Mouse (Mus musculus): ENCODE results near the gene Pten. TPM values are rescaled to one million over a fixed set of nuclear protein-coding genes. Genes with fewer than 3 reads are reported as not detected.

Gene Pten
- polyA plus RNA-seq, 1 experiment from 2014 or later, result 21.3 TPM

GRCm38 (mm10) chr19:32717590-32717989 lies 39.7 kb upstream of the Pten start:
- no peak for ATAC-seq (ENCODE audit: insufficient number of reproducible peaks, insufficient read depth, low FRiP score, low read depth)
- H3K9ac ChIP-seq (replicated peaks; ENCODE audit: low read depth, low read length), result no peak overlapping the region
- no peaks in the 10 kb centered on the region for H3K27me3 ChIP-seq (ENCODE audit: control insufficient read depth, insufficient read depth, low read length)
- H3K4me3 ChIP-seq (ENCODE audit: low read depth, low read length), result no peak overlapping the region
- H3K9me3 ChIP-seq (ENCODE audit: control insufficient read depth, low read depth, low read length), result no peaks in the 10 kb centered on the region
- WGBS, result 53% methylated on average over 3 of the region's 3 CpGs
- no peak overlapping the region for H3K4me2 ChIP-seq (replicated peaks; ENCODE audit: low read depth, low read length)
- H3K4me1 ChIP-seq (ENCODE audit: control insufficient read depth, insufficient read depth, low read length), result no peaks in the 10 kb centered on the region
- no peak overlapping the region for H3K27ac ChIP-seq (ENCODE audit: low read length)
- no peaks in the 10 kb centered on the region for H3K36me3 ChIP-seq (ENCODE audit: control insufficient read depth, insufficient read depth, low read length)

GRCm38 (mm10) chr19:32720319-32720718 lies 37.0 kb upstream of the Pten start:
- H3K27ac ChIP-seq (ENCODE audit: low read length), result no peak overlapping the region

DNA sequence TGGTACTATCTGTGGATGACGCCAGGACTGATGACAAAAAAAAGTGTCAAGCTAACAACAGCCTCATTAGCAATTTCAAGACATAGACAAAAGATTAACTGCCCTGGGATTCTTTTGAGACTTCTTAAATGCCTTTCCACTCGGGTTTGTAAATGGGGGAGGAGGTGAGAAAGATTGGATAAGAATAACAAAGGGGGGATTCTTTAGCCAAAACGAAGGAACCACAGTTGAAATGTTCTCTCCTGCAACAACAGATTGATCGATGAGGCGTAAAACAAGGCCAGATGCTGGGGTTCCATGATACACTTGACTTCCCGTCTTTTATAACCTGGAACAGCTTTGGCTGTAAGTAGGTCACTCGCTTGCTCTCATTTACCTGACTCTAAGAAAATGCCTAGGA lies 33.5 kb upstream of the Pten start:
- Histone ChIP-seq H3K4me3 (ENCODE audit: low read depth, low read length) (no peak overlapping the region), H3K9me3 (ENCODE audit: control insufficient read depth, low read depth, low read length) (no peaks in the 10 kb centered on the region), H3K4me1 (ENCODE audit: control insufficient read depth, insufficient read depth, low read length) (0 out of 2 replicates have a peak, but pooled peaks cover 6% of the 10 kb centered on the region), H3K36me3 (ENCODE audit: control insufficient read depth, insufficient read depth, low read length) (no peaks in the 10 kb centered on the region), H3K27ac (ENCODE audit: low read length) (no peak overlapping the region), H3K27me3 (ENCODE audit: control insufficient read depth, insufficient read depth, low read length) (no peaks in the 10 kb centered on the region), H3K4me2 (replicated peaks; ENCODE audit: low read depth, low read length) (no peak overlapping the region), H3K9ac (replicated peaks; ENCODE audit: low read depth, low read length) (no peak overlapping the region)
- WGBS, result 41% methylated on average over 7 of the region's 7 CpGs
- ATAC-seq (ENCODE audit: insufficient number of reproducible peaks, insufficient read depth, low FRiP score, low read depth), result no peak

More at GRCm38 (mm10) chr19:32720319-32720718, 37.0 kb upstream of the Pten start:
- H3K9me3 ChIP-seq (ENCODE audit: control insufficient read depth, low read depth, low read length), result no peaks in the 10 kb centered on the region
- 97% methylated on average over 1 of the region's 1 CpGs for WGBS
- no peaks in the 10 kb centered on the region for H3K27me3 ChIP-seq (ENCODE audit: control insufficient read depth, insufficient read depth, low read length)
- H3K4me1 ChIP-seq (ENCODE audit: control insufficient read depth, insufficient read depth, low read length), result no peaks in the 10 kb centered on the region
- no peak overlapping the region for H3K4me2 ChIP-seq (replicated peaks; ENCODE audit: low read depth, low read length)
- no peak overlapping the region for H3K4me3 ChIP-seq (ENCODE audit: low read depth, low read length)
- no peak for ATAC-seq (ENCODE audit: insufficient number of reproducible peaks, insufficient read depth, low FRiP score, low read depth)
- no peaks in the 10 kb centered on the region for H3K36me3 ChIP-seq (ENCODE audit: control insufficient read depth, insufficient read depth, low read length)
- no peak overlapping the region for H3K9ac ChIP-seq (replicated peaks; ENCODE audit: low read depth, low read length)

DNA sequence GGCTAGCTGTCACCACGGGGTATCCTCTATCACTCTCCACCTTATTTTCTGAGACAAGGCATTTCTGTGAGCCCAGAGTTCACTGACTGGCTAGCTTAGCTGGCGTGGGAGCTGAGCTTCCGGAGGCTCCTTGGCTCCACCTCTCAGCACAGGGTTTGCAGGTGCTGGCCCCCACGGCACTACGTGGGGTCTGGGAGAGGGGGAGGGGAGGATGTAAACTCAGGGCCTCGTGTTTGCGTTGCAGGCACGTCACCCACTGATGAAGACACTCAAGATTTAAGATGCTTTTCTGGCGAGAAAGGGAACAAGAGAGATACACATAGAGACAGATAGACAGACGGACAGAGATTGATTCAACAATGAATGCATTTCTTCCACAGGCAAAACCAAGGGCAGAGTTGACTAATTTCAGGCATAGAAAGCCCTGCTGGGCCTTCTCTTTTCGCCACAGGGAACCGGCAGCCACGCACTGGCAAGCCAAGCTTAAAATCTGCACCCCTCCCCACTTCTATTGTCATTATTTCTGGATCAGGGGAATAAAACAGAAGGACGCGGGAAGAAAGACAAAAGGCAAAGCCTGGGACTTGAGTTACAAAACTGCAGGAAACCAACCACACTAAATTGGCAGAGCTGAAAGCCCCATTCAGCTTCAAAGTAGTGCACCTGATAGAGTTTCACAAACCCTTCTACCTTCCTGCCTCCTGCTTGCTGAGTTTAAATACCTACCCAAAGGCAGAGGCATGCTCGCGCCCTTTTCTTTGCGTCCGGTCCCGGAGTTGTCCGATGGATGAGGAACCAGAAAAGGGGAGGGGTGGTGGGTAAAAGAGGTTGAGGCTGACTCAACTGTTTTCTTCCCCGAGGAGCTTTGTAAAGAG lies 30.6 kb upstream of the Pten start:
- H3K4me2 ChIP-seq (replicated peaks; ENCODE audit: low read depth, low read length), result peak overlapping the region; percentile 15; the same call in 1 of the 2 replicates
- ATAC-seq (ENCODE audit: insufficient number of reproducible peaks, insufficient read depth, low FRiP score, low read depth), result no peak
- no peaks in the 10 kb centered on the region for H3K36me3 ChIP-seq (ENCODE audit: control insufficient read depth, insufficient read depth, low read length)
- no peaks in the 10 kb centered on the region for H3K27me3 ChIP-seq (ENCODE audit: control insufficient read depth, insufficient read depth, low read length)
- H3K9me3 ChIP-seq (ENCODE audit: control insufficient read depth, low read depth, low read length), result no peaks in the 10 kb centered on the region
- no peak overlapping the region for H3K27ac ChIP-seq (ENCODE audit: low read length)
- no peak overlapping the region for H3K9ac ChIP-seq (replicated peaks; ENCODE audit: low read depth, low read length)
- 7% methylated on average over 22 of the region's 22 CpGs for WGBS
- 0 out of 2 replicates have a peak, but pooled peaks cover 6% of the 10 kb centered on the region for H3K4me1 ChIP-seq (ENCODE audit: control insufficient read depth, insufficient read depth, low read length)
- H3K4me3 ChIP-seq (ENCODE audit: low read depth, low read length), result 0 out of 2 replicates have a peak overlapping the region, but pooled peaks have one; percentile 4

GRCm38 (mm10) chr19:32729785-32730184 lies 27.5 kb upstream of the Pten start:
- 85% methylated on average over 4 of the region's 4 CpGs for WGBS
- 0 out of 2 replicates have a peak, but pooled peaks cover 6% of the 10 kb centered on the region for H3K4me1 ChIP-seq (ENCODE audit: control insufficient read depth, insufficient read depth, low read length)
- no peaks in the 10 kb centered on the region for H3K9me3 ChIP-seq (ENCODE audit: control insufficient read depth, low read depth, low read length)
- no peak overlapping the region for H3K4me3 ChIP-seq (ENCODE audit: low read depth, low read length)
- no peaks in the 10 kb centered on the region for H3K27me3 ChIP-seq (ENCODE audit: control insufficient read depth, insufficient read depth, low read length)
- H3K36me3 ChIP-seq (ENCODE audit: control insufficient read depth, insufficient read depth, low read length), result no peaks in the 10 kb centered on the region
- H3K4me2 ChIP-seq (replicated peaks; ENCODE audit: low read depth, low read length), result no peak overlapping the region
- no peak overlapping the region for H3K9ac ChIP-seq (replicated peaks; ENCODE audit: low read depth, low read length)
- no peak overlapping the region for H3K27ac ChIP-seq (ENCODE audit: low read length)
- no peak for ATAC-seq (ENCODE audit: insufficient number of reproducible peaks, insufficient read depth, low FRiP score, low read depth)

DNA sequence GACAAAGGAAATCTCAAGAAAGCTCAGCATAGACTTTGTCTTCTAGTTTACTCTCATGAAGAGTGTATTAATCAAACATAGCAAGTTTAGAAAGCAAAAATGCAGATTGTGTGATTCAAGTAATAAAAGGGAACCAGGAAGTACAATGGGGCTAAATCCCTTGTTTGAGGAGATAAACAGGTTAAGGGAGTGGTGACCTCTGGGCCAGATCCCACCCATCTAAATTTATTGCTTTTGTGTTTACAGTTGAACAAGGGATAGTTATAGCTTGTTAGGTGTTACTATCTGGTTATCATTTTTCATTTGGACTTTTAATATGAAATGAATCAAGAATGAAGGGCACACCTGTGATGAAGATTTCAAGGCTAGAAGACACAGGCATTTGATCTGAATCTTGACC lies 24.4 kb upstream of the Pten start:
- no peak overlapping the region for H3K9ac ChIP-seq (replicated peaks; ENCODE audit: low read depth, low read length)
- H3K27me3 ChIP-seq (ENCODE audit: control insufficient read depth, insufficient read depth, low read length), result no peaks in the 10 kb centered on the region
- no peak for ATAC-seq (ENCODE audit: insufficient number of reproducible peaks, insufficient read depth, low FRiP score, low read depth)
- no peaks in the 10 kb centered on the region for H3K4me1 ChIP-seq (ENCODE audit: control insufficient read depth, insufficient read depth, low read length)
- H3K9me3 ChIP-seq (ENCODE audit: control insufficient read depth, low read depth, low read length), result no peaks in the 10 kb centered on the region
- H3K4me2 ChIP-seq (replicated peaks; ENCODE audit: low read depth, low read length), result no peak overlapping the region
- no peak overlapping the region for H3K4me3 ChIP-seq (ENCODE audit: low read depth, low read length)
- no peaks in the 10 kb centered on the region for H3K36me3 ChIP-seq (ENCODE audit: control insufficient read depth, insufficient read depth, low read length)
- no peak overlapping the region for H3K27ac ChIP-seq (ENCODE audit: low read length)

DNA sequence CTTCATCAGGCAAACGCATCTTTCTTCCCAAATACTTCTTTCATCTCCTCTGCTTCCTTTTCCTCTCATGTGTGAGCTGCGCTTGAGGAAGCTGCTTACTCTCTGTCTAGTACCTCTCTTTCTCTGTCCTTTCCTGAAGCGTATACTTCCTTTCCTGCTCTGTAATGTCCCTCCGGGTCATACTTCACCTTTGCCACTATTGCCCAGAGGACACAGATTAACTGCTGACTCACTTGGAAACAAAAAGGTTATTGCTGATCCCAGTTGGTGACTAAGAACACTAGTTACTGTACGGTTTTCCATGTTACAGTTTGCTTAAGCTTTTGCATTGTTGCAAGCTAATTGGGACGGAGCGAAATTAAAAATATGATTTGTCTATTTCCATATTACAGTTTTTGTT lies 19.5 kb upstream of the Pten start:
- H3K4me2 ChIP-seq (replicated peaks; ENCODE audit: low read depth, low read length), result no peak overlapping the region
- no peak for ATAC-seq (ENCODE audit: insufficient number of reproducible peaks, insufficient read depth, low FRiP score, low read depth)
- no peak overlapping the region for H3K4me3 ChIP-seq (ENCODE audit: low read depth, low read length)
- H3K4me1 ChIP-seq (ENCODE audit: control insufficient read depth, insufficient read depth, low read length), result no peaks in the 10 kb centered on the region
- no peak overlapping the region for H3K9ac ChIP-seq (replicated peaks; ENCODE audit: low read depth, low read length)
- H3K36me3 ChIP-seq (ENCODE audit: control insufficient read depth, insufficient read depth, low read length), result no peaks in the 10 kb centered on the region
- H3K27me3 ChIP-seq (ENCODE audit: control insufficient read depth, insufficient read depth, low read length), result no peaks in the 10 kb centered on the region
- no peaks in the 10 kb centered on the region for H3K9me3 ChIP-seq (ENCODE audit: control insufficient read depth, low read depth, low read length)
- WGBS, result 88% methylated on average over 7 of the region's 7 CpGs
- no peak overlapping the region for H3K27ac ChIP-seq (ENCODE audit: low read length)

- H3K4me1 ChIP-seq (ENCODE audit: control insufficient read depth, insufficient read depth, low read length), result no peaks in the 10 kb centered on the region
- no peak within 1 kb of the TSS for H3K4me3 ChIP-seq (ENCODE audit: low read depth, low read length)
- no peak within 1 kb of the TSS for H3K9ac ChIP-seq (replicated peaks; ENCODE audit: low read depth, low read length)
- H3K27me3 ChIP-seq (ENCODE audit: control insufficient read depth, insufficient read depth, low read length), result no peaks in the 10 kb centered on the region
- no peaks in the 10 kb centered on the region for H3K36me3 ChIP-seq (ENCODE audit: control insufficient read depth, insufficient read depth, low read length)
- no peak within 1 kb of the TSS for H3K27ac ChIP-seq (ENCODE audit: low read length)
- no peak for ATAC-seq (ENCODE audit: insufficient number of reproducible peaks, insufficient read depth, low FRiP score, low read depth)
- 89% methylated on average over 4 of the region's 4 CpGs for WGBS
- no peak within 1 kb of the TSS for H3K4me2 ChIP-seq (replicated peaks; ENCODE audit: low read depth, low read length)
- no peaks in the 10 kb centered on the region for H3K9me3 ChIP-seq (ENCODE audit: control insufficient read depth, low read depth, low read length)
Observed at GRCm38 (mm10) chr19:32739686-32740085, 17.6 kb upstream of the Pten start, which contains the start of gene Atad1. Gene Atad1 (minus strand): TSS chr19:32739786.

Measured in stomach, embryonic 14.5 days (tissue).